Mouse (Mus musculus) brain, embryonic 14.5 days (tissue): ENCODE data around the gene Pdzd2.

ENCODE experiments used
- CTCF ChIP-seq: fragments of 200-500 bp; IDR thresholded peaks from 2 replicates; pipeline ENCODE4 v1.5.1; 2012; ENCODE audit warnings: inconsistent platforms, mild to moderate bottlenecking, moderate library complexity, borderline replicate concordance; ENCODE audit not compliant: insufficient read depth, insufficient read length; ENCODE audit errors: extremely low read depth
- POLR2A ChIP-seq: fragments of 200-500 bp; IDR thresholded peaks from 2 replicates; pipeline ENCODE4 v1.6.1; 2012; ENCODE audit warnings: mild to moderate bottlenecking, inconsistent platforms, borderline replicate concordance; ENCODE audit not compliant: poor library complexity, insufficient read depth, insufficient read length, severe bottlenecking; ENCODE audit errors: extremely low read depth

DNA sequence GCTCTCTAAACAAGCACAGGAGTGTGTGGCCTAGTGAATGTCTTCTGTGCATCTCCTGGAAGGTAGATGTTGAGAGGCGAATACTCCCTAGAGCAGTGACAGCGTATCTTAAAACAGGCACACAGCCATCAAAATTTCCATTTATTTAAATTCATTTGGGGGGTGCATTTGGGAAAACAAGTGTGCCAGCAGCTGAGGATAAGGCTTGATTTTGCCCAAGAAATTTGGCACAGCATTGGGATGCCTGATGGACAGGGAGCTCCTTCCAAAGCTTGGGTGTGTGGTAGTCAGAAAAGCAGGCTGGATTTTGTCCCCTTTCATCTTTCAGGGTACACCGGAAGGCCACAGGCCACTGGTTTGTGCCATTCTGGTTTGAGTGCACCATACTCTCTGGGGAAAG lies 369.6 kb downstream of the Pdzd2 start:
- TF ChIP-seq CTCF (no peak), POLR2A (no peak)
